Mouse (Mus musculus): ENCODE measurements around the gene Wiz. TPM values are rescaled to one million over a fixed set of nuclear protein-coding genes. Genes with fewer than 3 reads are reported as not detected.

Wiz gene
- total RNA-seq, 2 experiments from 2014 or later: 55.0 to 57.2 TPM

- no peak for TF ChIP-seq CTCF (conservative IDR thresholded peaks at IDR 0.05)
- DNase-seq (ENCODE audit: low spot score in 2 of 2): peak; percentile 64 to 86
- H3K27ac ChIP-seq: peak overlapping the region; percentile 70
- no peak overlapping the region for H3K4me3 ChIP-seq
Measured at GRCm38 (mm10) chr17:32353696-32354095, 35.5 kb downstream of the Wiz start.

- DNase-seq (ENCODE audit: low spot score in 2 of 2): no peak
- TF ChIP-seq CTCF (conservative IDR thresholded peaks at IDR 0.05): no peak
- Histone ChIP-seq H3K4me3 (no peak overlapping the region), H3K27ac (no peak overlapping the region)
Measured at GRCm38 (mm10) chr17:32351726-32352125, 37.5 kb downstream of the Wiz start.

DNA sequence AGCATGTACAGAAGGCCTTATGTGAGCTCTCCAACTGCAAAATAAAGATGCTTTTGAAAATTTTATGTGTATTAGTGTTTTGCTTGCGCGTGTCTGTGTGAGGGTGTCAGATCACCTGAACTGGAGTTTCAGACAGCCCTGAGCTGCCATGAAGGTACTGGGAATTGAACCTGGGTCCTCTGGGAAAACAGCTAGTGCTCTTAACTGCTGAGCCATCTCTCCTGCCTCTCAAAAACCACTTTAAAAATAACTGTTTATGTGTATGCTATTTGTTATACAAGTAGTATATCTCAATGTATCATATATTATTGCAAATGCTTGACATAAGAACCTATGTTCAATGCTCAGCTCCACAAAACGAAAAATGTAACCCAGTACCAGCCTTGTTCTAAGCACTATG, 38.0 kb downstream of the Wiz start:
- H3K4me3 ChIP-seq: peak overlapping the region; percentile 80
- no peak for DNase-seq (ENCODE audit: low spot score in 2 of 2)
- H3K27ac ChIP-seq: peak overlapping the region; percentile 87
- no peak for TF ChIP-seq CTCF (conservative IDR thresholded peaks at IDR 0.05)

DNA sequence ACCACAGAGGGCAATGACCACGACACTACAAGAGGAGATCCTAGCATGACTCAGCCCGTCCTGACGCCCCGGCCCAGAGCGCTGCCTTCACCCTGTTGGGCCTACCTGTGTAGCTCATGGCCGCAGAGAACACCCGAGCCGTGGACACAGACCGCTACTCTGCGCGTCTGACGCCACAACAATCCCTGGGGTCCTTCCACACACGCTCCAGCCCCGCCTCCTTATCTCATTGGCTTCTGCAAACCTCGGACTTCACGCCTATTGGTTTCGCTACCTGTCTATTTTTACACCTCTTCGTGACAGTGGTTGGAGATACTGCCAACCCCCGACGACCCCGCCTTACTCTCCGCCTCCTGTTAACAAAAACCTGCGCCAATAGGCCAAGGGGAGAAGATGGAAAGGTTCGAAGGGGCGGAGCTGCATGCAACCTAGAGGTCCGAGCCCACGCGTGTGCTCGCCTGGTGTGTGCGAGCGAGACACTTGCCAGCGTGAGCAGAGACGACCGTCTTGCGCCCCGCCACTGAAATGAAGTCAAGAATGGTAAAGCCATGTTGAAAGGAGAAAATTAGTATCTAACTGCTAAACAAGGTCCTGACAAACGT, 38.8 kb downstream of the Wiz start, which contains the start of gene Akap8l:
Akap8l (minus strand) TSS at position 226 of the 602 bp plus-strand sequence.
- H3K27ac ChIP-seq: peak within 1 kb of the TSS; percentile 98
- DNase-seq (ENCODE audit: low spot score in 2 of 2): peak; percentile 97 to 99
- peak within 1 kb of the TSS; percentile 80 for H3K4me3 ChIP-seq
- TF ChIP-seq CTCF (conservative IDR thresholded peaks at IDR 0.05): no peak

DNA sequence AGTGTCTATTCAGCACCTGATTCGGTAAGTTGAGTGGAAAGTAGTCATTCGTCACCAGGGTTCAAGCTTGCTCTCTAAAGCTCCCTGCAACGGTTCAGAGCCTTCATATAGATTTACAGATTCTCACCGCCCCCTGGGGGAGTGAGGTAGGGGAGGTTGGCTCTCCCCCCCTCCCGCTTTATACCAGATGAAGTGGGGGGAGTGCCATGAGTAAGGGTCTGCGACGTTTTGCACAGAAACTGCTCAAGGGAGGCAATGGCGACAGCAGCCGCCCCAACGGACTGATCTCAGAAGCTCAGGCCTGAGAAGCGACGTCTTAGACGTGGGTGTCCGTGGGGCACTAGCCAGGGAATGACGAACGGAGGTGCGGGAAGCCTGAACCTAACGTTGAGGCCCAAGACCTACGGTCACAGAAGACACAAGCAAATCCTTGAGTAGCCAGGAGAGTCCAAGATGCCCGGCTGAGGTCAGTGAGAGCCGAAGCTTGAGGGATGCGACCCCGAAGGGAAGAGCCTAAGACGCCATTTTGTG, 39.3 kb downstream of the Wiz start:
- Histone ChIP-seq H3K27ac (peak overlapping the region; percentile 98), H3K4me3 (peak overlapping the region; percentile 80)
- peak; percentile 44 for DNase-seq (ENCODE audit: low spot score in 2 of 2)
- TF ChIP-seq CTCF (conservative IDR thresholded peaks at IDR 0.05): no peak

DNA sequence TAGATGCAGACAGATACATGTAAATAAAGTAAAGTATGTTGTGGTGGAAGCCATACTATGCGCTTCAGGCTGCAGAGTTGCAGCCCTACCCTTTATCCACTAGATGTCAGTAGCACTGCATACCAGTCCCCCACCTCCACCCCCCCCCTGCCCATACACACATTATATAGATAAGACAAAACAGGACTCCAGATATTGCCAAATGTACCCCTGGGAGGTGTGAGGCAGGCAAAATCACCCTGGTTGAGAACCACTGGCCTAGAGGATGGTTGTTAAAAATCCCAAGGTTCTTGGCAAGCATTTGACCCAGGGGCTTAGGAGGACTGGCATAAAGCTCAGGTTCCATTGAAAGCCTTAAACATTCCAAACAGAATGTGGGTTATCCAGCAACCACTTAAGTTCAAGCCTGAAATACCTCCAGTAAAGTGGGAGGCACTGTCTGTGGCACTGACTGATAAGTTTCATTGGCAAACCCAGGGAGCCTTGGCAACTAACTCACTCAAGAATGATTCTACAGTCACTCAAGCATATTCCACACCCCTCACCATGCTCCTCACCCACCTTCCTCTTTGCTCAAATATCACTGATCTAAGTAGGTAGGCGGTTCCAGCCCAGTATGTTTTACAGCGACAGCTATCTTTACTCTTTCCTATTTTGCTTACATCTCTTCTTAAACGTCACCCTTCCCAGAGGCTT, 40.1 kb downstream of the Wiz start:
- peak overlapping the region; percentile 98 for H3K27ac ChIP-seq
- peak; percentile 95 for TF ChIP-seq CTCF (conservative IDR thresholded peaks at IDR 0.05)
- H3K4me3 ChIP-seq: peak overlapping the region; percentile 80
- DNase-seq (ENCODE audit: low spot score in 2 of 2): peak in 1 of 2 experiments; percentile 71

DNA sequence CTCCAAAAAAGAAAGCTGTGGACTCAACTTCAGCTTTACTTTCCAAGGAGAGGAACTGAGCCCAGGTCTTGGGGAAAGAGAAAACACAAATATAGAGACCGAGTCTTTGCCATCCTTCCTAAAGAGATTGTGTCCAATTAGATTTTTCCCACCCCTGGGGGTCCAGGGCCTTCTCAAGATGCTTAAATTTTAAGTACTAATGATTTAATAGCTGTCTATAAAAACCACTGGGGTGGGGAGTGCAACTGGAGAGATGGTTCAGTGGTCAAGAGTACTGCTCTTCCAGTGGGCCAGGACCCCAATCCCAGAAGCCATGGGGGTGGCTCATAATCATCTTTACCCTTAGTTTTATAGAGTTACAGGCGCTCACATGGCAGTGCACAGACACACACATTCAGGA, 40.8 kb downstream of the Wiz start:
- TF ChIP-seq CTCF (conservative IDR thresholded peaks at IDR 0.05): no peak
- no peak overlapping the region for H3K27ac ChIP-seq
- no peak for DNase-seq (ENCODE audit: low spot score in 2 of 2)
- peak overlapping the region; percentile 80 for H3K4me3 ChIP-seq

GRCm38 (mm10) chr17:32341102-32341501, 48.1 kb downstream of the Wiz start:
- DNase-seq (ENCODE audit: low spot score in 2 of 2): no peak
- TF ChIP-seq CTCF (conservative IDR thresholded peaks at IDR 0.05): no peak
- no peak overlapping the region for H3K4me3 ChIP-seq
- H3K27ac ChIP-seq: peak overlapping the region; percentile 15; the same call in 1 of the 2 replicates

- no peak for DNase-seq (ENCODE audit: low spot score in 2 of 2)
- H3K4me3 ChIP-seq: no peak overlapping the region
- H3K27ac ChIP-seq: no peak overlapping the region
- no peak for TF ChIP-seq CTCF (conservative IDR thresholded peaks at IDR 0.05)
Measured at GRCm38 (mm10) chr17:32340110-32340509, 49.1 kb downstream of the Wiz start.

GRCm38 (mm10) chr17:32335869-32336268, 53.4 kb downstream of the Wiz start:
- no peak overlapping the region for H3K4me3 ChIP-seq
- TF ChIP-seq CTCF (conservative IDR thresholded peaks at IDR 0.05): no peak
- no peak overlapping the region for H3K27ac ChIP-seq
- DNase-seq (ENCODE audit: low spot score in 2 of 2): no peak

DNA sequence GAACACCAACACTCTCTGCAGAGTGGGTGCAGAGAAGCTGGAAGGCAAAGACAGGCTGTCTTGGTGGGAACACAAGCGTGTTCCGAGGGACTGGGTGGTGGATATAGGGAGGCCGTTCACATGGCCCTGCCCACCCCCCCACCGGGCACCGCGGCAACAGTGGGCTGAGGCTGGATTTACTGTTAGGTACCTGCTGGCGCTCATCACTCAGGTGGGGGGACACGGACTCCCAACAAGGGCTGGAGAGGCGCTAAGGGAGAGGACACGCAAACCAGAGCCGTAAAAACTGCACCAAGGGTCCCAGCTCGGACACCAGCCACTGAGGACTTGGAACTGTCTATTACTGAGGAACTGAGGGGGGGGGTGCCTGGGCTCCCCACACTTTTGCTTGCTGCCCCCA, 54.3 kb downstream of the Wiz start:
- H3K4me3 ChIP-seq: no peak overlapping the region
- no peak overlapping the region for H3K27ac ChIP-seq
- no peak for DNase-seq (ENCODE audit: low spot score in 2 of 2)
- no peak for TF ChIP-seq CTCF (conservative IDR thresholded peaks at IDR 0.05)

DNA sequence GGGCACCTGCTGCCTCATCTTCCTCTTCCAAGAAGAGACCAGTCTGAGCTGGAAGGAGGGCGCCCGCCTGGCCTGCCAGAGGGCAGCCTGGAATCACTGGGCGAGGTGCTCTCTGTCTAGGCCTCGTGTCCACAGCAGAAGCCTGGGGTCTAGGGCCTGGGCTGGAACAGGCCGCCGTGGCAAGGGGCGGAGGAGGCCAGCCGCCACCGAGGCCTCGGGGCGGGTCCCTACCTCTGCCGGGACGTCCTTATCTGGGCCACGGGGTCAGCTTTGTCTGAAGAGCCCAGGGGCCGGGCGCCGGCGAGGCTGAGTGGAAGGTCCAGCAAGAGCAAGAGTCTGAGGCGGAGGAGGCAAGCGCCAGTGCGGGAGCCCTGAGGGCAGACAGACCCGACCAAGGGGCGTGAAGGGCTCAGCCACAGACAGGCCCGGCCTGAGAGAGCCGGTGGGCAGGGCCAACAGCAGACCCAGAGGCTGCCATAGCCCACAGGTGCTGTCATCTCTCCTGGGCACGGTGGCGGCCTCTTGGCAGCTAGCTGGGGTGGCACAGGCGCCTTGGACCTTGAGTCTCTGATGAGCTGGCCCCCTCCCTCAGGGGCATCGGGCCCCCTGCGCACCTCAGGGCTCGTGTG, 55.5 kb downstream of the Wiz start:
- TF ChIP-seq CTCF (conservative IDR thresholded peaks at IDR 0.05): no peak
- H3K27ac ChIP-seq: no peak overlapping the region
- DNase-seq (ENCODE audit: low spot score in 2 of 2): no peak
- H3K4me3 ChIP-seq: no peak overlapping the region

DNA sequence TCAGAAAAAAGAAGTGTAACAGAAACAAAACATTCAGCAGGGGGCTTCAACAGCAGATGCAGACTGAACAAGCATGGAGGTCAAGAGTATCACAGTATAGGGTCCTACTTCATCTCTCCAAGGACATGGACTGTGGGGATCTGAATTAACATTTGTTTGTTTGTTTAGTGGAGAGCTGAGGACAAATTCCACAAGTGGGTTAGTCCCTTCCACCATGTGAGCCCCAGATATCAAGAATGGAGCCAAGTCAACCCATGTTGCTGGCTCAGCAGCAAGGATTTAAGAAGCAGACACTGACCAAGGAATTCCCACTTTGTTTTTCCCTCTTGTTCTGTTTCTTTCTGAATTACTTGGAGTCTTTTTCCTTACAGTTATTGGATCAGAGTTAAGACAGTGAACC, 61.7 kb downstream of the Wiz start:
- DNase-seq (ENCODE audit: low spot score in 2 of 2): no peak
- no peak for TF ChIP-seq CTCF (conservative IDR thresholded peaks at IDR 0.05)
- no peak overlapping the region for H3K4me3 ChIP-seq
- H3K27ac ChIP-seq: no peak overlapping the region
